27 mouse cellular contexts compared by ENCODE assay signal in genomic region chrX:167909483-167909882, GRCm38 (mm10).
DNase-seq lines count a peak whose midpoint lies in the region; ATAC-seq and TF ChIP-seq lines count a peak whose summit lies in the region.
"Had no signal": no experiment of that assay in that cellular context is flagged by ENCODE, and none has a peak within 500 bp of the region (broad histone marks: within the 10 kb centered on the region; RNA-seq: fewer than 3 reads in every experiment).

No protein-coding gene starts in this region.

- no peaks in the 10 kb centered on the region for H3K4me1 ChIP-seq in hindbrain, embryonic 14.5 days (replicated peaks; ENCODE audit: control insufficient read depth, insufficient read depth, low read length)
- H3K4me1 ChIP-seq in hindbrain, embryonic 10.5 days (replicated peaks): no peaks in the 10 kb centered on the region
- H3K4me1 ChIP-seq in stomach, embryonic 14.5 days (ENCODE audit: control insufficient read depth, insufficient read depth, low read length): no peaks in the 10 kb centered on the region
- no peaks in the 10 kb centered on the region for H3K4me1 ChIP-seq in stomach, postnatal 0 days (replicated peaks; ENCODE audit: control insufficient read depth, insufficient read depth)
- H3K4me1 ChIP-seq: embryonic facial prominence, embryonic 15.5 days; forebrain, embryonic 13.5 days; kidney, embryonic 15.5 days; liver, embryonic 12.5 days; neural tube, embryonic 13.5 days had no signal

- H3K4me2 ChIP-seq in hindbrain, embryonic 14.5 days (replicated peaks): no peak overlapping the region
- no peak overlapping the region for H3K4me2 ChIP-seq in stomach, embryonic 14.5 days (replicated peaks; ENCODE audit: low read depth, low read length)
- H3K4me2 ChIP-seq in stomach, postnatal 0 days (replicated peaks; ENCODE audit: low read depth): no peak overlapping the region
- H3K4me2 ChIP-seq: embryonic facial prominence, embryonic 15.5 days; forebrain, embryonic 13.5 days; kidney, embryonic 15.5 days; liver, embryonic 12.5 days; midbrain, embryonic 11.5 days; neural tube, embryonic 13.5 days had no signal

- no peak for TF ChIP-seq CTCF in stomach, postnatal 0 days (IDR thresholded peaks at IDR 0.05; ENCODE audit: low read depth)

- no peak overlapping the region for H3K27ac ChIP-seq in hindbrain, embryonic 14.5 days
- H3K27ac ChIP-seq in hindbrain, embryonic 10.5 days: no peak overlapping the region
- H3K27ac ChIP-seq in stomach, embryonic 14.5 days (ENCODE audit: low read length): no peak overlapping the region
- H3K27ac ChIP-seq in stomach, postnatal 0 days (replicated peaks): no peak overlapping the region
- H3K27ac ChIP-seq: embryonic facial prominence, embryonic 15.5 days; forebrain, embryonic 13.5 days; kidney, embryonic 15.5 days; liver, embryonic 12.5 days; neural tube, embryonic 13.5 days had no signal

- DNase-seq in adrenal gland, adult (ENCODE audit: inconsistent age in 2 of 2, low spot score in 1 of 2): peak; percentile 5 to 68
- DNase-seq in adrenal gland, postnatal 4 days (ENCODE audit: low spot score in 2 of 2): no peak
- DNase-seq in hindbrain, embryonic 14.5 days (ENCODE audit: low spot score): peak; percentile 23
- no peak for DNase-seq in hindbrain, embryonic 10.5 days (ENCODE audit: low spot score)
- no peak for DNase-seq in stomach, postnatal 0 days (ENCODE audit: low spot score)
- DNase-seq in heart, adult 9 months (ENCODE audit: low spot score in 2 of 2): no peak
- DNase-seq in embryo, embryonic 10 days (ENCODE audit: low spot score): no peak
- DNase-seq: cerebellum, adult 11-12 months; cerebellum, adult 9-11 months; gastrocnemius, postnatal 10 days; heart, postnatal 14 days; layer of hippocampus, postnatal 36 days; left cerebral cortex, postnatal 4 days; liver, postnatal 0 days; lung, postnatal 36 days; right cerebral cortex, postnatal 4 days; thymus, adult 18-20 months; thymus, postnatal 25 days had no signal

- H3K4me3 ChIP-seq in hindbrain, embryonic 14.5 days (replicated peaks; ENCODE audit: low read length): no peak overlapping the region
- H3K4me3 ChIP-seq in hindbrain, embryonic 10.5 days: no peak overlapping the region
- no peak overlapping the region for H3K4me3 ChIP-seq in stomach, embryonic 14.5 days (ENCODE audit: low read depth, low read length)
- H3K4me3 ChIP-seq in stomach, postnatal 0 days (ENCODE audit: low read depth, low read length): no peak overlapping the region
- H3K4me3 ChIP-seq: embryonic facial prominence, embryonic 15.5 days; forebrain, embryonic 13.5 days; kidney, embryonic 15.5 days; liver, embryonic 12.5 days; neural tube, embryonic 13.5 days had no signal

- TF ChIP-seq EP300 in stomach, postnatal 0 days (optimal IDR thresholded peaks at IDR 0.05): no peak

- H3K27me3 ChIP-seq in hindbrain, embryonic 14.5 days (ENCODE audit: control insufficient read depth, insufficient read depth, low read length): 0 out of 2 replicates have a peak, but pooled peaks cover 19% of the 10 kb centered on the region
- peaks cover 42% of the 10 kb centered on the region for H3K27me3 ChIP-seq in hindbrain, embryonic 10.5 days (ENCODE audit: insufficient read depth, poor library complexity, severe bottlenecking)
- no peaks in the 10 kb centered on the region for H3K27me3 ChIP-seq in stomach, embryonic 14.5 days (ENCODE audit: control insufficient read depth, insufficient read depth, low read length)
- H3K27me3 ChIP-seq in stomach, postnatal 0 days (ENCODE audit: control insufficient read depth, insufficient read depth, low read length): no peaks in the 10 kb centered on the region
- H3K27me3 ChIP-seq: embryonic facial prominence, embryonic 15.5 days; forebrain, embryonic 13.5 days; liver, embryonic 12.5 days had no signal

- H3K9me3 ChIP-seq in hindbrain, embryonic 14.5 days (ENCODE audit: control insufficient read depth, low read length): no peaks in the 10 kb centered on the region
- no peaks in the 10 kb centered on the region for H3K9me3 ChIP-seq in hindbrain, embryonic 10.5 days
- H3K9me3 ChIP-seq in stomach, embryonic 14.5 days (ENCODE audit: control insufficient read depth, low read depth, low read length): no peaks in the 10 kb centered on the region
- H3K9me3 ChIP-seq in stomach, postnatal 0 days (ENCODE audit: control insufficient read depth, low read length): no peaks in the 10 kb centered on the region
- H3K9me3 ChIP-seq: embryonic facial prominence, embryonic 15.5 days; forebrain, embryonic 13.5 days; G1E; kidney, embryonic 15.5 days; liver, embryonic 12.5 days; neural tube, embryonic 13.5 days had no signal

- no peaks in the 10 kb centered on the region for H3K36me3 ChIP-seq in hindbrain, embryonic 14.5 days (replicated peaks; ENCODE audit: control insufficient read depth, insufficient read depth)
- no peaks in the 10 kb centered on the region for H3K36me3 ChIP-seq in hindbrain, embryonic 10.5 days
- H3K36me3 ChIP-seq in stomach, embryonic 14.5 days (ENCODE audit: control insufficient read depth, insufficient read depth, low read length): no peaks in the 10 kb centered on the region
- H3K36me3 ChIP-seq in stomach, postnatal 0 days (ENCODE audit: control insufficient read depth, insufficient read depth, low read length): no peaks in the 10 kb centered on the region
- H3K36me3 ChIP-seq: embryonic facial prominence, embryonic 15.5 days; G1E; kidney, embryonic 15.5 days; liver, embryonic 12.5 days; neural tube, embryonic 13.5 days had no signal

- H3K9ac ChIP-seq in hindbrain, embryonic 14.5 days: no peak overlapping the region
- no peak overlapping the region for H3K9ac ChIP-seq in stomach, embryonic 14.5 days (replicated peaks; ENCODE audit: low read depth, low read length)
- H3K9ac ChIP-seq in stomach, postnatal 0 days (ENCODE audit: low read length): no peak overlapping the region
- H3K9ac ChIP-seq: embryonic facial prominence, embryonic 15.5 days; forebrain, embryonic 13.5 days; kidney, embryonic 15.5 days; liver, embryonic 12.5 days; liver, postnatal 0 days; neural tube, embryonic 13.5 days had no signal

- ATAC-seq in hindbrain, embryonic 14.5 days (ENCODE audit: low FRiP score): no peak
- ATAC-seq in stomach, embryonic 14.5 days (ENCODE audit: insufficient number of reproducible peaks, insufficient read depth, low FRiP score, low read depth): peak; percentile 14; the same call in 1 of the 2 replicates
- ATAC-seq in stomach, postnatal 0 days (ENCODE audit: low FRiP score, low TSS enrichment): no peak
- ATAC-seq: forebrain, embryonic 13.5 days; intestine, postnatal 0 days; liver, embryonic 12.5 days; liver, postnatal 0 days had no signal

Comparison
In these comparisons a context has a peak if more than half of its experiments do, and no peak if none do; other contexts are left out.
1. DNase-seq: peak in adrenal gland, adult (2 of 2) and hindbrain, embryonic 14.5 days (single experiment); none in adrenal gland, postnatal 4 days (0 of 2), hindbrain, embryonic 10.5 days (single experiment), stomach, postnatal 0 days (single experiment), heart, adult 9 months (0 of 2) and embryo, embryonic 10 days (single experiment).